Mouse (Mus musculus) ES-Bruce4 (cell line): ENCODE data around the gene Cdh13.

Source experiments
- CTCF ChIP-seq: IDR thresholded peaks from one replicate; pipeline ENCODE4 v1.8.1; 2011; ENCODE audit warnings: low read depth, low read length
- EP300 ChIP-seq: IDR thresholded peaks from 2 replicates; pipeline ENCODE4 v1.6.1; 2011; ENCODE audit warnings: low read depth, low read length; ENCODE audit not compliant: insufficient read depth

- TF ChIP-seq EP300 (no peak), CTCF (no peak)
These were observed 1060.8 kb downstream of the Cdh13 start, which contains the start of gene Hsbp1 for GRCm38 (mm10) chr8:119344190-119344856.
